Mouse (Mus musculus): Measurements from ENCODE around the gene Slc25a29.

DNA sequence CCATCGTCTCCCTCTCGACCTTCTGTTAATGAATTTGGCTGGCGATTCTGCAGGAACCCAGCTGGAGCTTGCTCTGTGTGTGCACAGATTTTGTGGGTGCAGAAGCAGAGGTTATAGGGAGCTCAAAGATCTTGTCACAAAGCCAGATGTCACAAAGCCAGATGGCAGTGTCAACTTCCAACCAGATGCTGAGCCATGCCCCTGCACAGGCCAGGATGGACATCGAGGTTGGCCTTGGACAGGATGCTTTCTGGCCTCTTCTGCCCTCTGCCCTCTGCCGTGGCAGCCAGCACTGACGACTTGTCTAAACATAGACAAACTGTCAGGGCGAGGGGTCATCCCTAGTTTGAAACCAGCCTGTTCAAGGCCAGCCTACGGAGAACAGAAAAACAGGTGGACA, 14.4 kb upstream of the Slc25a29 start:
- no peak for TF ChIP-seq POLR2A (IDR thresholded peaks at IDR 0.05; ENCODE audit: low read depth, low read length)
- TF ChIP-seq CTCF (IDR thresholded peaks at IDR 0.05; ENCODE audit: borderline replicate concordance, insufficient read depth, low read length), result no peak

Data from embryonic fibroblast, embryonic 13.5 days (primary cell).